Mouse (Mus musculus): ENCODE measurements around the gene Bspry. TPM values are rescaled to one million over a fixed set of nuclear protein-coding genes. Genes with fewer than 3 reads are reported as not detected.

The Bspry gene
- polyA plus RNA-seq, 1 experiment from 2014 or later = 0.60 TPM

- 73% methylated on average over 2 of the region's 2 CpGs for WGBS
- no peak overlapping the region for H3K9ac ChIP-seq (replicated peaks; ENCODE audit: low read depth, low read length)
- no peaks in the 10 kb centered on the region for H3K36me3 ChIP-seq (ENCODE audit: control insufficient read depth, insufficient read depth, low read length)
Observed at GRCm38 (mm10) chr4:62487914-62488313, 8.1 kb downstream of the Bspry start.

GRCm38 (mm10) chr4:62492682-62493081, 12.8 kb downstream of the Bspry start:
- no peak overlapping the region for H3K27ac ChIP-seq (ENCODE audit: low read depth, low read length)
- no peak for ATAC-seq (ENCODE audit: low read depth)
- H3K36me3 ChIP-seq (ENCODE audit: control insufficient read depth, insufficient read depth, low read length) = no peaks in the 10 kb centered on the region
- no peak overlapping the region for H3K4me3 ChIP-seq (ENCODE audit: low read depth, low read length)
- H3K9me3 ChIP-seq (ENCODE audit: control insufficient read depth, low read length) = no peaks in the 10 kb centered on the region
- no peaks in the 10 kb centered on the region; the same call in 1 of the 2 replicates for H3K4me1 ChIP-seq (ENCODE audit: control insufficient read depth, insufficient read depth, low read length)
- no peaks in the 10 kb centered on the region for H3K27me3 ChIP-seq (ENCODE audit: control insufficient read depth, insufficient read depth, low read length)
- no peak overlapping the region for H3K9ac ChIP-seq (replicated peaks; ENCODE audit: low read depth, low read length)
- 90% methylated on average over 2 of the region's 2 CpGs for WGBS
- no peak overlapping the region for H3K4me2 ChIP-seq (ENCODE audit: low read depth, low read length)

More at GRCm38 (mm10) chr4:62487914-62488313, 8.1 kb downstream of the Bspry start:
- H3K27ac ChIP-seq (ENCODE audit: low read depth, low read length) = no peak overlapping the region
- no peaks in the 10 kb centered on the region for H3K9me3 ChIP-seq (ENCODE audit: control insufficient read depth, low read length)
- no peak overlapping the region for H3K4me2 ChIP-seq (ENCODE audit: low read depth, low read length)
- H3K4me3 ChIP-seq (ENCODE audit: low read depth, low read length) = no peak overlapping the region
- no peak for ATAC-seq (ENCODE audit: low read depth)
- no peaks in the 10 kb centered on the region for H3K4me1 ChIP-seq (ENCODE audit: control insufficient read depth, insufficient read depth, low read length)
- H3K27me3 ChIP-seq (ENCODE audit: control insufficient read depth, insufficient read depth, low read length) = no peaks in the 10 kb centered on the region

- no peak for ATAC-seq (ENCODE audit: low read depth)
- Histone ChIP-seq H3K4me2 (ENCODE audit: low read depth, low read length) (no peak overlapping the region), H3K36me3 (ENCODE audit: control insufficient read depth, insufficient read depth, low read length) (0 out of 2 replicates have a peak, but pooled peaks cover 4% of the 10 kb centered on the region), H3K27ac (ENCODE audit: low read depth, low read length) (no peak overlapping the region), H3K27me3 (ENCODE audit: control insufficient read depth, insufficient read depth, low read length) (no peaks in the 10 kb centered on the region), H3K4me1 (ENCODE audit: control insufficient read depth, insufficient read depth, low read length) (no peaks in the 10 kb centered on the region; the same call in 1 of the 2 replicates), H3K4me3 (ENCODE audit: low read depth, low read length) (no peak overlapping the region), H3K9ac (replicated peaks; ENCODE audit: low read depth, low read length) (no peak overlapping the region), H3K9me3 (ENCODE audit: control insufficient read depth, low read length) (no peaks in the 10 kb centered on the region)
- WGBS = 76% methylated on average over 9 of the region's 9 CpGs
Observed at GRCm38 (mm10) chr4:62494230-62494629, 14.4 kb downstream of the Bspry start.

- no peak for ATAC-seq (ENCODE audit: low read depth)
- peaks cover 1% of the 10 kb centered on the region; the same call in 1 of the 2 replicates for H3K4me1 ChIP-seq (ENCODE audit: control insufficient read depth, insufficient read depth, low read length)
- H3K27ac ChIP-seq (ENCODE audit: low read depth, low read length) = no peak overlapping the region
- no peak overlapping the region for H3K4me3 ChIP-seq (ENCODE audit: low read depth, low read length)
- H3K9ac ChIP-seq (replicated peaks; ENCODE audit: low read depth, low read length) = no peak overlapping the region
- no peaks in the 10 kb centered on the region for H3K27me3 ChIP-seq (ENCODE audit: control insufficient read depth, insufficient read depth, low read length)
- H3K4me2 ChIP-seq (ENCODE audit: low read depth, low read length) = no peak overlapping the region
- WGBS = 80% methylated on average over 8 of the region's 8 CpGs
- H3K36me3 ChIP-seq (ENCODE audit: control insufficient read depth, insufficient read depth, low read length) = 0 out of 2 replicates have a peak, but pooled peaks cover 8% of the 10 kb centered on the region
- no peaks in the 10 kb centered on the region for H3K9me3 ChIP-seq (ENCODE audit: control insufficient read depth, low read length)
Observed at GRCm38 (mm10) chr4:62495946-62496345, 16.1 kb downstream of the Bspry start.

GRCm38 (mm10) chr4:62496815-62497214, 17.0 kb downstream of the Bspry start:
- 0 out of 2 replicates have a peak, but pooled peaks cover 8% of the 10 kb centered on the region for H3K36me3 ChIP-seq (ENCODE audit: control insufficient read depth, insufficient read depth, low read length)
- H3K4me3 ChIP-seq (ENCODE audit: low read depth, low read length) = no peak overlapping the region
- ATAC-seq (ENCODE audit: low read depth) = no peak
- H3K27me3 ChIP-seq (ENCODE audit: control insufficient read depth, insufficient read depth, low read length) = no peaks in the 10 kb centered on the region
- 62% methylated on average over 8 of the region's 8 CpGs for WGBS
- no peak overlapping the region for H3K9ac ChIP-seq (replicated peaks; ENCODE audit: low read depth, low read length)
- no peak overlapping the region for H3K4me2 ChIP-seq (ENCODE audit: low read depth, low read length)
- H3K9me3 ChIP-seq (ENCODE audit: control insufficient read depth, low read length) = no peaks in the 10 kb centered on the region
- peaks cover 3% of the 10 kb centered on the region; the same call in 1 of the 2 replicates for H3K4me1 ChIP-seq (ENCODE audit: control insufficient read depth, insufficient read depth, low read length)
- H3K27ac ChIP-seq (ENCODE audit: low read depth, low read length) = no peak overlapping the region

GRCm38 (mm10) chr4:62500799-62501198, 20.9 kb downstream of the Bspry start:
- ATAC-seq (ENCODE audit: low read depth) = no peak
- no peaks in the 10 kb centered on the region for H3K27me3 ChIP-seq (ENCODE audit: control insufficient read depth, insufficient read depth, low read length)
- no peak overlapping the region for H3K9ac ChIP-seq (replicated peaks; ENCODE audit: low read depth, low read length)
- H3K4me2 ChIP-seq (ENCODE audit: low read depth, low read length) = no peak overlapping the region
- H3K27ac ChIP-seq (ENCODE audit: low read depth, low read length) = no peak overlapping the region
- H3K36me3 ChIP-seq (ENCODE audit: control insufficient read depth, insufficient read depth, low read length) = 0 out of 2 replicates have a peak, but pooled peaks cover 8% of the 10 kb centered on the region
- H3K9me3 ChIP-seq (ENCODE audit: control insufficient read depth, low read length) = no peaks in the 10 kb centered on the region
- no peak overlapping the region for H3K4me3 ChIP-seq (ENCODE audit: low read depth, low read length)
- H3K4me1 ChIP-seq (ENCODE audit: control insufficient read depth, insufficient read depth, low read length) = peaks cover 3% of the 10 kb centered on the region; the same call in 1 of the 2 replicates
- WGBS = 84% methylated on average over 4 of the region's 4 CpGs

GRCm38 (mm10) chr4:62501534-62501933, 21.7 kb downstream of the Bspry start:
- Histone ChIP-seq H3K4me1 (ENCODE audit: control insufficient read depth, insufficient read depth, low read length) (peaks cover 3% of the 10 kb centered on the region; the same call in 1 of the 2 replicates), H3K36me3 (ENCODE audit: control insufficient read depth, insufficient read depth, low read length) (0 out of 2 replicates have a peak, but pooled peaks cover 8% of the 10 kb centered on the region), H3K27ac (ENCODE audit: low read depth, low read length) (peak overlapping the region; percentile 16; the same call in 1 of the 2 replicates), H3K4me2 (ENCODE audit: low read depth, low read length) (peak overlapping the region; percentile 68), H3K27me3 (ENCODE audit: control insufficient read depth, insufficient read depth, low read length) (no peaks in the 10 kb centered on the region), H3K9me3 (ENCODE audit: control insufficient read depth, low read length) (no peaks in the 10 kb centered on the region), H3K4me3 (ENCODE audit: low read depth, low read length) (peak overlapping the region; percentile 64), H3K9ac (replicated peaks; ENCODE audit: low read depth, low read length) (peak overlapping the region; percentile 72)
- ATAC-seq (ENCODE audit: low read depth) = peak; percentile 29
- 3% methylated on average over 7 of the region's 7 CpGs for WGBS

- Histone ChIP-seq H3K9me3 (ENCODE audit: control insufficient read depth, low read length) (no peaks in the 10 kb centered on the region), H3K36me3 (ENCODE audit: control insufficient read depth, insufficient read depth, low read length) (0 out of 2 replicates have a peak, but pooled peaks cover 8% of the 10 kb centered on the region), H3K4me3 (ENCODE audit: low read depth, low read length) (peak overlapping the region; percentile 64), H3K27ac (ENCODE audit: low read depth, low read length) (peak overlapping the region; percentile 16), H3K4me2 (ENCODE audit: low read depth, low read length) (peak overlapping the region; percentile 68), H3K9ac (replicated peaks; ENCODE audit: low read depth, low read length) (peak overlapping the region; percentile 72), H3K27me3 (ENCODE audit: control insufficient read depth, insufficient read depth, low read length) (no peaks in the 10 kb centered on the region), H3K4me1 (ENCODE audit: control insufficient read depth, insufficient read depth, low read length) (0 out of 2 replicates have a peak, but pooled peaks cover 3% of the 10 kb centered on the region)
- peak; percentile 96 for ATAC-seq (ENCODE audit: low read depth)
- 2% methylated on average over 38 of the region's 38 CpGs for WGBS
Observed at GRCm38 (mm10) chr4:62501964-62502732, 22.3 kb downstream of the Bspry start.

- no peaks in the 10 kb centered on the region for H3K9me3 ChIP-seq (ENCODE audit: control insufficient read depth, low read length)
- no peak overlapping the region for H3K4me2 ChIP-seq (ENCODE audit: low read depth, low read length)
- 0 out of 2 replicates have a peak, but pooled peaks cover 3% of the 10 kb centered on the region for H3K4me1 ChIP-seq (ENCODE audit: control insufficient read depth, insufficient read depth, low read length)
- 0 out of 2 replicates have a peak, but pooled peaks cover 8% of the 10 kb centered on the region for H3K36me3 ChIP-seq (ENCODE audit: control insufficient read depth, insufficient read depth, low read length)
- WGBS = 87% methylated on average over 7 of the region's 7 CpGs
- no peak for ATAC-seq (ENCODE audit: low read depth)
- H3K27me3 ChIP-seq (ENCODE audit: control insufficient read depth, insufficient read depth, low read length) = no peaks in the 10 kb centered on the region
- H3K4me3 ChIP-seq (ENCODE audit: low read depth, low read length) = no peak overlapping the region
- H3K27ac ChIP-seq (ENCODE audit: low read depth, low read length) = no peak overlapping the region
- H3K9ac ChIP-seq (replicated peaks; ENCODE audit: low read depth, low read length) = no peak overlapping the region
Observed at GRCm38 (mm10) chr4:62502969-62503368, 23.1 kb downstream of the Bspry start.
